Mouse (Mus musculus) liver, postnatal 0 days (tissue): ENCODE measurements around the gene Ngfr.
"Not testable (repeated sequence)": the region's sequence is repeated elsewhere in the genome, so short reads cannot be mapped to it uniquely, and the experiment has no call there.

Experiments
- CTCF ChIP-seq: sonication (generic); IDR thresholded peaks from 2 replicates; pipeline ENCODE4 v1.5.1; 2016; ENCODE audit warnings: antibody characterized with exemption, low read depth
- EP300 ChIP-seq: IDR thresholded peaks from 2 replicates; pipeline ENCODE4 v1.6.1; 2016; ENCODE audit warnings: antibody characterized with exemption, low read depth, mild to moderate bottlenecking

GRCm38 (mm10) chr11:95607286-95607685 lies 19.8 kb upstream of the Ngfr start:
- not testable (repeated sequence) for TF ChIP-seq EP300, CTCF
